Mouse (Mus musculus): ENCODE results near the gene Gli2.

Gli2 gene

GRCm38 (mm10) chr1:118994482-118995105, 58.8 kb downstream of the Gli2 start:
- DNase-seq (ENCODE audit: low spot score) = no peak

GRCm38 (mm10) chr1:118993775-118994174, 59.6 kb downstream of the Gli2 start:
- DNase-seq (ENCODE audit: low spot score) = no peak

GRCm38 (mm10) chr1:118988331-118988730, 65.1 kb downstream of the Gli2 start:
- DNase-seq (ENCODE audit: low spot score) = no peak

GRCm38 (mm10) chr1:118987538-118987937, 65.9 kb downstream of the Gli2 start:
- DNase-seq (ENCODE audit: low spot score) = no peak

- no peak for DNase-seq (ENCODE audit: low spot score)
Measured at GRCm38 (mm10) chr1:118983389-118983788, 70.0 kb downstream of the Gli2 start.

DNA sequence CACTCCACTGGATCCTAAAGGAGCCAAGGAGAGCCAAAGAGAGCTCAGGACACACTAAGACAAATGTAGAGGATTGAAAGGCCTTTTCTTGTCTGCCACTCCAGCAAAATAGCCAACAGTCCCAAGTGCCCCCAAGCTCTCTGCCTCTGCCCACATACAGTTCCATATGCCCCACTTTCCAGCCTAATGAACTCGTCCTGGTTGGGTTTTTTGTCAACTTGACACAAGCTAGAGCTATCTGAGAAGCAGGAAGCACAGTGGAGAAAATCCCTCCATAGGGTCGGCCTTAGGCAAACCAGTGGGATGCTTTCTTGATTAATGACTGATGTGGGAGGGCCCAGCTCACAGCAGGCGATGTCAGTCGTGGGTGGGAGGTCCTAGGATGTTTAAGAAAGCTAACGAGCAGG, 70.6 kb downstream of the Gli2 start:
- DNase-seq (ENCODE audit: low spot score) = no peak

DNA sequence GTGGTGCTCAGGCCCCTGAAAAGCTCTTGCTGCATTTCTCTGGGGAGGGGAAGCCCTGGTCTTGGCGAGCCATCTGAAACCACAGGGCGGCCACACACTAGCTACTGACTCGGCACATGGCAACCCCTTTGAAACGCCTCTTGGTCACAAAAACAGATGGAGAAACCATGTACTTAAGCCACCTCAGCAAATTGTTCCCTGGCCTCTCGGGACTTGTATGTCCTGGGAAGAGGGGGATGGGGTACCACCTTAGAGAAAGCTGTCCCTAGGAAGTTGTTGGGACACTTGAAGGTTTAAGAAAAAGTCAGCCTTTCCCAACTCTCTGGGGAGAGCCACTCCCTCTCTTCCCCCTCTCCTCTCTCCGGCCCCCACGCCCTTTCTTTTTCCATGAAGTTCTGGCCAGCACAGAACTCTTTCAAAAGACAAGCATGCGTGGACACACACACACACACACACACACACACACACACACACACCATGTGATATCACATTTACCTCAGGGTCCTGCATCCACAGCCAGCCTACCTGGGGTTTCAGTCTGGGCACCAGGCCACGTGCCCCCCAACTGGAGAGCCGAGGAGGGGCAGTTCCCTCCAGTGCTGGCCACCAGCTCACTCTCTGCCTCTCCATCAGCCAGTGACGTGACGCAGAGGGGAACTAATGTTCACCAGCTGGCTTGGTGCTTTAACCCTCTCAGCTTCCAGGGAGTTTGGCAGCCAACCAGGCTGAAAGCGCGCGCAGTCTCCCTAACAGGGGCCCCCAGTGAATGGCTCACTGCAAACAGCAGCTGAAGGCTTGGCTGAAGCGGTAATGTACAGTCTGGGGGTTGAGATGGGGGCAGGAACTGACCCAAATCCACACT, 71.2 kb downstream of the Gli2 start:
- no peak for DNase-seq (ENCODE audit: low spot score)

DNA sequence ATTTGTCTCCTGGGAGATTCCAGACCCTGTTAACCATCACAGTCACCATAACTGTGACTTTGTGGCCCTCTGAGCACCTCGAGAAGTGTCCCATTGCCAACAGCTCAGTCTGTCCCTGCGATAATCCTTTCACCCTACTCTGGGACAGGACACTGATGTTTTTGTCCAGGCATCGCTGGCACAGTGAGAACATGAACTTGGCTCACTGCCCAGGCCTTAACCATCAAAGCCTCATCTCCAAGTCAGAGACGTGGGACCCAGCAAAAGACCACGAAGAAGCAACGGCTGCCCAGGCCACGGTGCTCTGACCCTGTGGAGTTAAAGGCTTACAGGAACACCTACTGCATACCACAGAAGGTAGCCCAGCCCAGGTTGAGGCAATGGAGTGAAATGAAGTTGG, 72.8 kb downstream of the Gli2 start:
- no peak for DNase-seq (ENCODE audit: low spot score)

DNA sequence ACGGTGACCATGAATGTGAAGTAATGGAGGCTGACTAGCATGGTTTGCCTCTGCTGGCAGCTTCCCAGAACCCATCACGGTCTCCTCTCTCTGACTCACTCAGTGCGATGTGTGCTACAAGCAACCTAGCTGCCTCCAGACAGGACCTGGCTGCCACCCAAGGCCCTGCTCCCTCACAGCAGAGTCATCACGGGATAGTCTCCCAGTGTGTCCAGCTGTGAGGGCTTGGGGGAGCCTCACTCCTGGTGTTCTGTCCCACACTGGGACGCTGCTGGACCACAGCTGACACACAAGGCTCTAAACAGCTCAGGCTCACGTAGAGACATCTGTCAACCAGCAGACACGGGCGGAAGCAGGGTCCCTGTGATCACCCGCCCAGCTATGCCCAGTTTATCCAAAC, 76.8 kb downstream of the Gli2 start:
- no peak for DNase-seq (ENCODE audit: low spot score)

DNA sequence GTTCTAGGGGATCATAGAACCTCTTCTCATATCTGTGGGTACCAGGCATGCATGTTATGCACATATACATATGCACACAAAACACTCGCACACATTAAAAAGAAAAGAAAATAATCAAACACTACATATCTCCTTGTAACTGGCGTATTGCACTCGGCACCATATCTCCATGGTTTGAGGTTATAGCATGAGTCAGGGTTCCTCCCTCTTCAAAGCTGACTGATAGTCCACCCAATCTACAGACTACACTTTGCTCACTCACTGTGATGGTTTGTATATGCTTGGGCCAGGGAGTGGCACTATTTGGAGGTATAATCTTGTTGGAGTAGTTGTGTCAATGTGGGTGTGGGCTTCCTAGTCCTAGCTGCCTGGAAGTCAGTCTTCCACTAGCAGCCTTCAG, 78.0 kb downstream of the Gli2 start:
- no peak for DNase-seq (ENCODE audit: low spot score)

DNA sequence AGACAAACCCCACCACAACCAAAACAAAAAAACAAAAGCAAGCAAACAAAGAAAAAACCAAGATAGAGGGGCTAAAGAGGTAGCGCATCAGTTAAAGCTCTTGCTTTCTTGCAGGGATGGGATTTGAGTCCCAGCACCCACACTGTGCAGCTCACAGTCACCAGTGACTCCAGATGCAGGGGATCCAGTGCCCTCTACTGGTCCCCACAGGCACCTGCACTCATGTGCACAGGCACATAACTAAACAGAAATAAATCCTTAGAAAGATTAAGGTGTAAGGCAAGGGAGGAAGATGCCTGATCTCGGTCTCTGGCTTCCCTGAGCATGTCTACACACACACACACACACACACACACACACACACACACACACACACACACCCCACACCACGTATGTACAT, 83.4 kb downstream of the Gli2 start:
- DNase-seq (ENCODE audit: low spot score) = no peak

- no peak for DNase-seq (ENCODE audit: low spot score)
Measured at GRCm38 (mm10) chr1:118969409-118969808, 84.0 kb downstream of the Gli2 start.

DNA sequence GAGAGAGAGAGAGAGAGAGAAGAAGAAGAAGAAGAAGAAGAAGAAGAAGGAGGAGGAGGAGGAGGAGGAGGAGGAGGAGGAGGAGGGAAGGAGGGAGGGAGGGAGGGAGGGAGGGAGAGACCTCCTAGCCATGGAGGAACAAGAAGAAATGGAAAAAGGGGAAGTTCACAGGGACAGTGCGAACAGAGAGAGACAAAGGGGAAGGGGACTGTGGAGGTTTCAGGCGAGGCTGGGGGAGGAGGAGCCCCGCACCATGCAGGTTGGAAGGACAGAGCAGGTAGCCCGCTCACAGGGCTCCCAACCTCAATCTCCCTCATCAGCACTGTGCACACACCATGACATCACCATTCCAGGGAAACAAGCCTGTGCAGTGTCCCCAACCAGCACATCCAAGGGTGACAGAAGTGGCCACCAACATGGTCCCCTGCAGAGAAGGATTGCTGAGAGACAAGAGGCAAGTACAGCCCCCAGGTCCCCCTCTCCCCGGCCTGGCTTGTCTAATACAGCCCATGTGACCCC, 84.7 kb downstream of the Gli2 start:
- DNase-seq (ENCODE audit: low spot score) = no peak

DNA sequence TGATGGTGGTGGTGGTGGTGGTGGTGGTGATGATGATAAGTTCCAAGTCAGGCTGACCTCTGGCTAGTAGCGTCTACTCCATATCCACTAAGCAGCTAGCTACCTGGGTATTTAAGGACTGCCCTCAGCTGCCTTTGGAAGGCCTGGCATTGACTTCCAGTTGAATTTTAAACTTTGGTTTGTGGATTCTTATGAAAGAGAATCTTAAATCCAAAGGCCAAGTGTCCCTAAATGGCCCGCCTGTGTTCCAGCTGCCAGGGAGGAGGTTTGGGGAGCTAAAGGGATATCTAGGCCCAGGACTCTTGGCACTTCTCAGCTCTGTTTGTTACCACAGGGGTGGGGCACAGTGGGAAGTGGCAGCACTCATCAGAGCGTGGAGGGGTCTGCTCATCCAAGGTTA, 85.4 kb downstream of the Gli2 start:
- no peak for DNase-seq (ENCODE audit: low spot score)

DNA sequence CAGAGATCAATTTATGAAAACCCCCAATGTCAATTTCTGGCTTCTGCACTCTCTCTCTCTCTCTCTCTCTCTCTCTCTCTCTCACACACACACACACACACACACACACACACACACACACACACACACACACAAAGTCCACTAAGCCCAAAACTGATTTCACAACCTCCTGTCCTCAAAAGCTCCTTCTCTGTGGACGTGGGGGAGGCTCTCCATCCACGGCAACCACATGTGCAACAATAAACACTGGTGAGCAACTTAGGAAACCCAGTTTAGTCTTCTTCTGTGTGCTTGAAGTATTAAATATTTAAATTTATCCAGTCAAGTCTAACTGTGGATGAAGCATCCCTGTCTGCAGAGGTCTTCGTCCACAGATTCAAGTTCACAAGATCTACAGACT, 86.1 kb downstream of the Gli2 start:
- DNase-seq (ENCODE audit: low spot score) = no peak

GRCm38 (mm10) chr1:118958644-118959043, 94.8 kb downstream of the Gli2 start:
- no peak for DNase-seq (ENCODE audit: low spot score)

DNA sequence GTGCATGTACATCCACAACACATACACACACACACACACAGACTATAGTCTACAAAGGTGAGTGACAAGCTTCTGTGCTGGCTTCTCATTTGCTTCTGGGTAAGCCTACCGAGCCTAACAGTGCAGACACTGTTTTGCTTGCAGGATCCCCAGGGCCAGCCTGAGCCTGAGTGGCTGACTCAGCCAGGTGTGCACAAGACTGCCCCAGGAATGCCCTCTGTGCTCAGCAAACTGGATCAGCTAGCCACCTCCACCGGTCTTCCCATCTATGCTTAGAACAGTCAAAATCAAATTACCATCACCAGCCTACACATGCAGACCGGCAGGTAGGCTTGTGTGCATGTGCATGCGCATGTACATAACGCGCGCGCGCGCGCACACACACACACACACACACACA, 97.6 kb downstream of the Gli2 start:
- DNase-seq (ENCODE audit: low spot score) = no peak

GRCm38 (mm10) chr1:118954434-118955301, 98.8 kb downstream of the Gli2 start:
- peak; percentile 6 for DNase-seq (ENCODE audit: low spot score)

GRCm38 (mm10) chr1:118953031-118953430, 100.4 kb downstream of the Gli2 start:
- DNase-seq (ENCODE audit: low spot score) = no peak

DNA sequence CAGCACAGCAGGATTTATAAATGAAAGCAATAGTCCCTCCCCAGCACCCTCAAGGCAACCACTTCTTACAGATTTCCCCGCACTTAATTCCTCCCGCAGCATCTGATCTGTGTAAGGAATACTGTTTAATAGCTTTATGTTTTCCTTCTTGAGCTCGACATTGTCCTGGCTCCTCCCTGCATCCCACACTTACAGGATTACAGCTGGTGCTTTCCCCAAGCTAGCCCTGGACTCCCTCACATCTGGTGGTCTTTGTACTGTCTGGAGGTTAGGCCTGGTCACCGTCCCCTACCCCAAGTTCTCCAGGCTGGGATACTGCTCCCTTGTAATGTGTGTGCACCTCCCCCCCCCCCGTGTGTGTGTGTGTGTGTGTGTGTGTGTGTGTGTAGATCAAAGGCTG, 101.1 kb downstream of the Gli2 start:
- DNase-seq (ENCODE audit: low spot score) = no peak

DNA sequence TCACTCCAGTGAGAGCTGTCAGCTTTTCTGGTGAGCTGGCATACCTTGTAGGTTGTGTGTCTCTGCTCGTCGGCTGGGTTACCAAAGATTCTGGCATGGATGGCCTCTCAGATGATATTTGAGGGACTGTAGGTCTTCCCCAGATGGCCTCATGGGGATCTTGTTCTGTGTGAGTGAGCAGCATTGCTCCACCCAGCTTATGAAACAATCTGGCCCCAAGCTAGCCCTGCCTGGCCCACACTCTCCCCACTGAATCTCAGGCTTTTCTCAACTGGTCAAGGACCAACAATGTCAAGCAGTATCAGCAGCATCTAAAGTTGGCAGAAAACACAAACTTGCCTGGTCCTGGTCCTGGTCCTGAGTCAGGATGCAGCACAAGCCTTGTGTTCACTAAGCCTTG, 105.0 kb downstream of the Gli2 start:
- no peak for DNase-seq (ENCODE audit: low spot score)

- no peak for DNase-seq (ENCODE audit: low spot score)
Measured at GRCm38 (mm10) chr1:118947221-118947620, 106.2 kb downstream of the Gli2 start.

GRCm38 (mm10) chr1:118941336-118941735, 112.1 kb downstream of the Gli2 start:
- DNase-seq (ENCODE audit: low spot score) = peak; percentile 6
